Mouse (Mus musculus): Measurements from ENCODE around the gene Iscu. TPM values are rescaled to one million over a fixed set of nuclear protein-coding genes. Genes with fewer than 3 reads are reported as not detected.

Gene Iscu
- 92.1 and 146 TPM in 2 replicates for polyA plus RNA-seq (2012; rRNA removed)

DNA sequence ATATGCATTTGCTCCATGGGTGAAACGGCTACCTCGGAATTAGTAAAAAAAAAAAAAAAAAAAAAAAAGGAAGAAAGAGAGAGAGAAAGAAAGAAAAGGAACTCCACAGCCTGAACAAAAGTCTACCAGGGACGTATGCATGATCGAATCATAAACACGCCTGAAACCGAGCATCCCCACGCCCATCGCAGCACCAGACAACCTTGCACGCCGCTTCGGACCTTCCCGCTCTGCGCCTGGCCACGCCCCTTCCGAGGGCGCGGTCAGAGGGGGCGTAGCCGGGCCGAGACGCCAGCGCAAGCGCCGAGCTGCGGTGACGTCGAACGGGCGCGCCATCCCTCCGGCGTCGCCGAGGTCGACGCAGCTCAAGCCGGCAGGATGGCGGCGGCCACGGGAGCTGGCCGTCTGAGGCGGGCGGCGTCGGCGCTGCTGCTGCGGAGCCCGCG, at the start of gene Iscu, which contains the start of gene Sart3:
Iscu (plus strand) TSS at position 299 of the 446 bp plus-strand sequence.
Sart3 (minus strand) TSS at position 61 of the 446 bp plus-strand sequence.

DNA sequence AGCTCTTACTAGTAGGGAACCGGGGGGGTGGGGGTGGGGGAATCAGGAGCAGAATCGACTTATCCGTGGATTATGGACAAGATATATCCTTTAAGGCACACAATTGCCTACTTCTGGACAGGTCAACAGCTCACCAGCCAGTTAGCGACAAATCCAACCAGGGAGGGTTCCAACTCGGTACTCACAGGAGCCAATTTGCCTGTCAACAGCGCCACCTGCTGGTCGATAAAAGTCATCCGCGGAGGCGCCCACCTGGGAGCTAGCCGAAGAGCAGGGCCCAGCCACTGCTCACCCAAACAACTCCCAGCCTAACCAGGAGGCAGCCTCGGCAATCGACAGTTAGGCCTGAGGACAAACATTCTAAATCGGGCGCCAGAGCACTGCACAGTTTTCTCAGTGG, 48.1 kb upstream of the Iscu start, which contains the start of gene 1700069L16Rik:
1700069L16Rik (minus strand) TSS at position 327 of the 400 bp plus-strand sequence.

DNA sequence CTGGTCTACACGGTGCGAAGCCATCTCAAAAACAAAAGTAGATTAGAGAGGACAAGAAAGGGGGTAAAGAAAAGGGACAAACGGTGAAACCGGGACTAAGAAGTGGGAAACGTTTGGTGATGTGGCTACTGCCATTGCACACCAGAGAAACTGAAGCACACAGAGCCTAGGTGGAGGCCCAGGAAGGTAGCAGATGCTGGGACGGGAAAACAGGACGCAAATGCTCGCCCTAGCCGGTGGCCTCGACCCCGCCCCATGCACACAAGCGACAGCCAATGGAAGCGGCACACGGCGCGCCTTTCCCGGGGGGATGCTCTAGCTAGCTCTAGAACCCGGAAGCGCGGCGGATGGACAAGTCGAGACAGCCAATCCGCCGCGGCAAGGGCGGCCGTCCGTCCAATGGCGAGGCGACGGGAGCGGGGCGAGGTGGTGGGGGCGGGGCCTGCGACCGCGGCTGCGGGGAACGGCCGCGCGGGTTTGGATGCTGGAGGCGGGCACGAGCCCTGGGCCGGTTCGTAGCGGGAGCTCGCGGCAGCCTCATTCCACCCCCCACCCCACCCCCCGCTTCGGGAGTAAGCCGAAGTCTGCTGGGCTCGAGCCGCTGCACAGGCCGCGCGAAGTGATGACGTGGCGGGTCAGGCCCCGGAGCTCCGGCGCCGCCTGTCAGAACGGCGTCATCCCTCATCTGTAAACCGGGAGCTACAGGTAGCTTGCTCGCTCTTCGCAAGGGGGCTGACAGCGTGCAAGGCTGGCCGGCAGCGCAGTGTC, 37.0 kb upstream of the Iscu start, which contains the start of gene Ficd:
Ficd (plus strand) TSS at position 459 of the 768 bp plus-strand sequence.

DNA sequence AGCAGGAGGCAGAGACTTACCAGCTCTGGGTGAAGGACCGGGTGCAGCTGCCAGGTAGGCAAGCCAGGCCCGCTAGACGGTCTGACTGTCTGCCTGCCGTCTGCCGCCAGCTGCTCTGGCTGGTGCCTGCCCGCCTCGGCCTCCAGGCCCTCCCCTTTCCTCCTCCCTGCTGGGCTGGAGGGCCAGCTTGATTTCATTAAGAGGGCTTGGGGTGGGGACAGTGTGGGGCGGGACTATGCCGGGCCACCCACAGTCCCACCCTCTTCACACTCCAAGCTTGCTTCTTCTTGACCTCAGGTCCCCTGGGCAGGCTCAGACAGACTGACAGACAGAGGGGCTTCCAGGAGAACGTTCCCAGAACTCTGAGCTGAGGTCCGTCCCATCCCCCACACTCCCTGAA, 27.7 kb downstream of the Iscu start, which contains the start of gene Tmem119:
Tmem119 (minus strand) TSS at position 237 of the 400 bp plus-strand sequence.

Other genes with a start within 250 kb of the Iscu start
- 1.4 and 2.6 TPM in 2 replicates for gene Cmklr1, start 122.3 kb upstream of the Iscu start, polyA plus RNA-seq (2012; rRNA removed)
- not detected in 2 replicates for gene 1700069L16Rik, start 48.0 kb upstream of the Iscu start, polyA plus RNA-seq (2012; rRNA removed)
- gene Ficd, start 36.9 kb upstream of the Iscu start, polyA plus RNA-seq (2012; rRNA removed), result 2.4 and 3.3 TPM in 2 replicates
- gene Sart3, start 238 bp upstream of the Iscu start, polyA plus RNA-seq (2012; rRNA removed), result 75.6 and 137 TPM in 2 replicates
- gene Tmem119, start 27.8 kb downstream of the Iscu start, polyA plus RNA-seq (2012; rRNA removed), result 11.4 and 34.8 TPM in 2 replicates
- 1.1 and 1.2 TPM in 2 replicates for gene Selplg, start 59.9 kb downstream of the Iscu start, polyA plus RNA-seq (2012; rRNA removed)
- gene Coro1c, start 136.0 kb downstream of the Iscu start, polyA plus RNA-seq (2012; rRNA removed), result 134 and 165 TPM in 2 replicates
- 13.4 and 17.3 TPM in 2 replicates for gene Ssh1, start 221.1 kb downstream of the Iscu start, polyA plus RNA-seq (2012; rRNA removed)
- gene Dao, start 231.0 kb downstream of the Iscu start, polyA plus RNA-seq (2012; rRNA removed), result 0.07 TPM in 1 of 2 replicates, not detected in the other